Mouse (Mus musculus) retina, postnatal 1 day (tissue): ENCODE measurements at regions not wholly inside any gene's neighbourhood (a gene's known extent, or its start where the extent isn't known, plus 50 kb on each side); places are given as distances from the start of the nearest gene placed in this dataset.
"Not testable (repeated sequence)": the region's sequence is repeated elsewhere in the genome, so short reads cannot be mapped to it uniquely, and the experiment has no call there.

Experiments used
- DNase-seq: peaks from one replicate; pipeline ENCODE4 v3.0.0-alpha.2; 2012

GRCm38 (mm10) chrX:14792261-14792660 is 581.3 kb downstream of the H2al1n start:
- DNase-seq: not testable (repeated sequence)

- DNase-seq: no peak
Observed at GRCm38 (mm10) chrX:14835862-14836261, 624.9 kb downstream of the H2al1n start.

GRCm38 (mm10) chrX:14839740-14840419 is 628.9 kb downstream of the H2al1n start:
- peak; percentile 2 for DNase-seq

GRCm38 (mm10) chrX:14840420-14840757 is 629.4 kb downstream of the H2al1n start:
- DNase-seq: no peak

- no peak for DNase-seq
Observed at GRCm38 (mm10) chrX:14845353-14845752, 634.4 kb downstream of the H2al1n start.

- no peak for DNase-seq
Observed at GRCm38 (mm10) chrX:14884612-14885011, 673.7 kb downstream of the H2al1n start.
